Mouse (Mus musculus) myocyte (in vitro differentiated cells): ENCODE results near the gene Prr13.

Experiments
- CEBPB ChIP-seq: IDR thresholded peaks from 2 replicates; pipeline ENCODE4 v1.6.1; 2011; ENCODE audit warnings: mild to moderate bottlenecking, moderate library complexity; ENCODE audit not compliant: poor library complexity, insufficient read depth, severe bottlenecking
- TCF12 ChIP-seq: IDR thresholded peaks from one replicate; pipeline ENCODE4 v1.6.1; 2011; ENCODE audit warnings: mild to moderate bottlenecking, control low read depth; ENCODE audit not compliant: poor library complexity, insufficient read depth, severe bottlenecking
- USF1 ChIP-seq: IDR thresholded peaks from one replicate; pipeline ENCODE4 v1.6.1; 2011; ENCODE audit warnings: low read depth, mild to moderate bottlenecking, control low read depth, moderate library complexity

- no peak for TF ChIP-seq USF1
- no peak for TF ChIP-seq CEBPB
- TF ChIP-seq TCF12 = no peak
These were observed 28.8 kb downstream of the Prr13 start for GRCm38 (mm10) chr15:102487664-102488063.
